Mouse (Mus musculus) hindbrain, postnatal 0 days (tissue): ENCODE results near the gene Acadvl. TPM values are rescaled to one million over a fixed set of nuclear protein-coding genes. Genes with fewer than 3 reads are reported as not detected.

Experiments used
- ATAC-seq: fragments of 200-750 bp; cut with Nextera tagmentation; 2 replicates; pipeline ENCODE4 v1.8.0; 2017; ENCODE audit warnings: mild to moderate bottlenecking, moderate TSS enrichment, moderate library complexity
- DNase-seq: peaks from one replicate; pipeline ENCODE4 v3.0.0-alpha.2; 2015; ENCODE audit warnings: low spot score
- H3K27ac ChIP-seq: fragments of 300-500 bp; sonication (generic); 2 replicates; pipeline ENCODE4 v1.5.1; 2014; ENCODE audit warnings: mild to moderate bottlenecking
- H3K27me3 ChIP-seq: fragments of 300-500 bp; sonication (generic); 2 replicates; pipeline ENCODE4 v1.6.1; 2014; ENCODE audit warnings: low read length, mixed read lengths; ENCODE audit not compliant: insufficient read depth
- H3K36me3 ChIP-seq: fragments of 300-500 bp; sonication (generic); 2 replicates; pipeline ENCODE4 v1.6.1; 2014; ENCODE audit warnings: low read length, mixed read lengths; ENCODE audit not compliant: insufficient read depth
- H3K4me1 ChIP-seq: fragments of 300-500 bp; sonication (generic); 2 replicates; pipeline ENCODE4 v1.6.1; 2014; ENCODE audit warnings: antibody characterized with exemption, low read length, mixed read lengths; ENCODE audit not compliant: insufficient read depth
- H3K4me2 ChIP-seq: fragments of 300-500 bp; sonication (generic); 2 replicates; pipeline ENCODE4 v1.6.1; 2014; ENCODE audit warnings: low read depth, mild to moderate bottlenecking, low read length, moderate library complexity, mixed read lengths
- H3K4me3 ChIP-seq: fragments of 300-500 bp; sonication (generic); 2 replicates; pipeline ENCODE4 v1.5.1; 2014; ENCODE audit warnings: low read length
- H3K9ac ChIP-seq: fragments of 300-500 bp; sonication (generic); replicated peaks from 2 replicates; pipeline ENCODE4 v1.6.1; 2014; ENCODE audit warnings: mild to moderate bottlenecking, low read length, moderate library complexity, mixed read lengths
- H3K9me3 ChIP-seq: fragments of 300-500 bp; sonication (generic); 2 replicates; pipeline ENCODE4 v1.6.1; 2016; ENCODE audit warnings: low read length, mixed read lengths
- CTCF ChIP-seq: IDR thresholded peaks from 2 replicates; pipeline ENCODE4 v1.5.1; 2016; ENCODE audit warnings: antibody characterized with exemption, control low read depth, low read depth
- WGBS: fragments of 180-500 bp; shearing (Covaris S2); extraction: QIAGEN DNeasy Blood & Tissue Kit; methylation state at CpG from one replicate; pipeline ENCODE4 v1.1.7; 2014; 5-methylcytosine and 5-hydroxymethylcytosine counted together
- polyA plus RNA-seq: library from polyadenylated mRNA; unstranded; fragments of >200 nt; fragmentation: Nextera tagmentation; extraction: Ambion mirVana; gene quantifications from 2 replicates; pipeline ENCODE4 v1.2.1, GENCODE M21; 2015
- total RNA-seq: library from RNA; depleted of rRNA; stranded (reverse); fragments of >200 nt; gene quantifications from 2 replicates; pipeline ENCODE4 v1.2.3, GENCODE M21; 2014

The Acadvl gene
- total and polyA plus RNA-seq, 2 experiments from 2014 or later, result 44.4 to 65.2 TPM

DNA sequence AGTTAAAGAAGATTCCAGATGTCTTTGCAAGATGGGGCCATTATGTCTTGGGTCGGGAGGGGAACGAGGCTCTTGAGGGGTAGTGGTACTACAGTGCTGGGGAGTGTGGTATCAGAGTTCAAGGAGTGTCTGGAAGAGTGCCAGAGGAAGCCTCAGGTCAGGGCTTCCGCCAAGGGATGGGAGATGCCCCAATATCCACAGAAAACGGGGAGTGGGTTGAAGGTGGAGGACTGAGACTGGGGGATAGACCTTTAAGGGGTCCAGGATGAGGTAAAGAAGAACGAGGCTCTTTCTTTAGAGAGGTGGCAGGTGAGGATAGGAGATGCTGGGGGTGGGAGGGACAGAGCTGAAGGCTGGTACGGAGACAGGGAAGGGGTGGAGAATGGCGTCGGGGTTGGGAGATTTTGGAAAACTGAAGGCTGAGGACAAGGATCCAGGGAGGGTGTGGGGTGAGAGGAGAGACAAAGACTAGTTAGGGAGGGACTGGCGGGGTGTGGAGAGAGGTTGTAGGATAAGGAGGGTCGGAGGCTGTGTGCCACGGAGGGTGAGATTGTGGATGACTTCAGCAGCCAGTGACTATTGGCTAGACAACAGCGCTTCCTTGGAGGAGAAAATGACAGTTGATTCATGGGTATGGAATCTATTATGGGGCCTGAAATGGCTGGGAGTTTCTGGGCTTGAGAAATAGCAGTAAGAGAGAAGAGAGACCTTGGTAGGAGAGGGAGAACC lies 13.4 kb upstream of the Acadvl start:
- no peaks in the 10 kb centered on the region for H3K27me3 ChIP-seq
- peaks cover 22% of the 10 kb centered on the region for H3K36me3 ChIP-seq
- H3K4me3 ChIP-seq, result peak overlapping the region; percentile 27
- ATAC-seq, result peak; percentile 3; the same call in 1 of the 2 replicates
- H3K4me1 ChIP-seq, result peaks cover 37% of the 10 kb centered on the region
- H3K9me3 ChIP-seq, result no peaks in the 10 kb centered on the region
- H3K9ac ChIP-seq, result peak overlapping the region; percentile 43
- peak overlapping the region; percentile 60 for H3K4me2 ChIP-seq
- no peak for TF ChIP-seq CTCF
- 14% methylated on average over 12 of the region's 12 CpGs for WGBS
- no peak for DNase-seq
- H3K27ac ChIP-seq, result peak overlapping the region; percentile 89

DNA sequence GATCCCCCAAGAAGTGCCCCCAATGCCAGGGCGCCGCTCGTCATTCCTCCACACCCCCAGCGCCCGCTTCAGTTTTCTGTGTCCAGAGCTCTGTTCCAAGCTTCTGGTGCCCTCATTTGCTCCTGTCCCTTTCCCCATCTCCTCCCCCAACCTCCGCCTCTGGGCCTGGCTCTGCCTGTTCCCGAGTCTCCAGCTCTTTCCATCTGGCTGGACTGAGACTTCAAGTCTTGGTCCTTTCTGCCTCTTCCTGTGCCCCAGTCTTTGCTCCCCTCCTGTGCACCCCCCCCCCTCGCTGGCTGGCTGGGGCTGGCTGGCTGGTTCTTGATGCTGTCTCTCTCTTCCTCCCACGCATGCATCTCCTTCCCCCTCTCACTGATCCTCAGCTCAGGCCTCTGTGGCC lies 12.2 kb upstream of the Acadvl start:
- H3K4me1 ChIP-seq, result peaks cover 45% of the 10 kb centered on the region
- WGBS, result 38% methylated on average over 9 of the region's 9 CpGs

DNA sequence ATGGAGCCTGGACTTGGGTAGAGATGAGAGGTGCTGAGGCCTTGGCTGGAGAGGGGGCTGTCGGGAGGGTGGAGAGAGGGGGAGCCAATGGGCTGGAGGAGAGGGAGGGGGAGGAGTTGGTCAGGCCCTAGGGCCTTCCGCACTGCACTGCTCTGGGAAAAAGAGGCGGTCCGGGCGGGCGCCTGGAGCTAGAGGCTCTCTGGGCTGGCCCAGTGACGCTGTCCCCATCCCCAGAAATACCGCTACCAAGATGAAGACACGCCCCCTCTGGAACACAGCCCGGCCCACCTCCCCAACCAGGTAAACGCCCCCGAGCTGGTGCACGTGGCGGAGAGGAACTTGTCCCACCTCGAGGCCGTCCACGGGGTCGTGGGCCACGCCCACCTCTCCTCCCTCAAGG lies 11.5 kb upstream of the Acadvl start:
- H3K4me2 ChIP-seq, result peak overlapping the region; percentile 60
- peak; percentile 69 for DNase-seq
- no peak for TF ChIP-seq CTCF
- 1% methylated on average over 19 of the region's 19 CpGs for WGBS
- H3K4me3 ChIP-seq, result peak overlapping the region; percentile 26
- H3K27ac ChIP-seq, result peak overlapping the region; percentile 89
- peaks cover 49% of the 10 kb centered on the region for H3K4me1 ChIP-seq
- peak overlapping the region; percentile 28 for H3K9ac ChIP-seq
- H3K36me3 ChIP-seq, result peaks cover 8% of the 10 kb centered on the region
- ATAC-seq, result peak; percentile 8; the same call in 1 of the 2 replicates
- no peaks in the 10 kb centered on the region for H3K9me3 ChIP-seq
- H3K27me3 ChIP-seq, result no peaks in the 10 kb centered on the region

More for the DNA sequence above, 12.2 kb upstream of the Acadvl start:
- no peaks in the 10 kb centered on the region for H3K27me3 ChIP-seq
- H3K4me3 ChIP-seq, result no peak overlapping the region
- peak overlapping the region; percentile 35; the same call in 1 of the 2 replicates for H3K9ac ChIP-seq
- peaks cover 14% of the 10 kb centered on the region for H3K36me3 ChIP-seq
- peak; percentile 20 for DNase-seq
- no peak for TF ChIP-seq CTCF
- H3K4me2 ChIP-seq, result peak overlapping the region; percentile 60
- peak overlapping the region; percentile 89 for H3K27ac ChIP-seq
- H3K9me3 ChIP-seq, result no peaks in the 10 kb centered on the region
- ATAC-seq, result no peak

DNA sequence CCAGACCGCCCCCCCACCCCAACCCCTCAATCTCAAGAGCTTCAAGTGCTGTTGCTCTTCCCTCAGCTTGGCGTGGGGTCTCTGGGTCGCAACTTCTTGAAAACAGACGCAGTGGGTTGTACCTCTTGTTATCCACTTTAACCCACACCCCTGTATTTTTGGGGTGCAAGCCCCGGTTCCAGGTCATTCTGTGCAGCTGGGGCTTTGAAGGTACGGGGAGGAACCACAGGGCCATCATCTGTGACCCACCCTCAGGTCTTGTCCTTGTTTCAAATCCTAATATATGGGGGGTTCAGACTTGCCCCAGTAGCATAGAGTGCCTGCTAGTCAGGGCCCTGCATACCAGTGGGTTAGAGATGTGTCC lies 8.9 kb upstream of the Acadvl start:
- WGBS, result 16% methylated on average over 6 of the region's 6 CpGs
- Histone ChIP-seq H3K9ac (peak overlapping the region; percentile 51), H3K4me2 (peak overlapping the region; percentile 65), H3K9me3 (no peaks in the 10 kb centered on the region), H3K4me1 (peaks cover 51% of the 10 kb centered on the region), H3K27me3 (no peaks in the 10 kb centered on the region), H3K36me3 (no peaks in the 10 kb centered on the region), H3K4me3 (peak overlapping the region; percentile 36), H3K27ac (peak overlapping the region; percentile 54)
- ATAC-seq (no peak), DNase-seq (no peak)
- TF ChIP-seq CTCF, result no peak

DNA sequence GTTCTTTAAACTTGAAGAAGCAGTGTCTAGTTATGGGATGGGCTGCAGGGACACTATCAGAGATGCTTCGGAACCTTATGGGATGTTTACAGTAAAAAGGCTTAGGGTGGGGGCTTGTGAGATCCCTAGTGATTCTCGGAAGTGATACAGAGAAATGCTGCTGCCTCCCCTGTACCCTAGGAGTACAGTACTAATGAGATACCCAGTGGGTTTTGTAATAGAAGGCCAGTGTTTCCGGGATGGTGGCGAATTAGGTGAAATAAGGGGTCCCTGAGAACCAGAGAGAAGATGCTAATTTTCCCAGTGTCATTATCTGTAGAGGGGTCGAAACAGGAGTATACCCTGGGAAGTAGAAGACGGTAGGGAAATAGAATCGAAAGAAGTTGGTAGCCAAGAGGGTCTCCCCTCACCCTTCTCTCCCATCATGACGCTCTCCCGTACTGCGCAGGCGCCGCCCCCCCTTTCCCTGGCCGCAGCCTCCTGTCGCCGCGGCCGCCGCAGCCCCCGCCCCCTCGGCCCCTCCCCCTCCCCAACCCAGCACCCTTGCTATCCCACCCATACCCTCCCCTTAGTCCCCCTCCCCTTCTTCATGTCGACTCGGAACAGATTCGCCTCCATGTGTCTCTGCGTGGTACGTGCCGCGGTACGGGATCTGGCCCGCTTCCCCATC lies 8.4 kb upstream of the Acadvl start:
- peak overlapping the region; percentile 36 for H3K4me3 ChIP-seq
- H3K9me3 ChIP-seq, result no peaks in the 10 kb centered on the region
- peak; percentile 75 for DNase-seq
- H3K27ac ChIP-seq, result peak overlapping the region; percentile 54
- no peak for ATAC-seq
- H3K4me1 ChIP-seq, result peaks cover 52% of the 10 kb centered on the region
- TF ChIP-seq CTCF, result no peak
- 4% methylated on average over 16 of the region's 29 CpGs for WGBS
- H3K9ac ChIP-seq, result peak overlapping the region; percentile 51
- no peaks in the 10 kb centered on the region for H3K36me3 ChIP-seq
- H3K27me3 ChIP-seq, result no peaks in the 10 kb centered on the region
- H3K4me2 ChIP-seq, result peak overlapping the region; percentile 65

DNA sequence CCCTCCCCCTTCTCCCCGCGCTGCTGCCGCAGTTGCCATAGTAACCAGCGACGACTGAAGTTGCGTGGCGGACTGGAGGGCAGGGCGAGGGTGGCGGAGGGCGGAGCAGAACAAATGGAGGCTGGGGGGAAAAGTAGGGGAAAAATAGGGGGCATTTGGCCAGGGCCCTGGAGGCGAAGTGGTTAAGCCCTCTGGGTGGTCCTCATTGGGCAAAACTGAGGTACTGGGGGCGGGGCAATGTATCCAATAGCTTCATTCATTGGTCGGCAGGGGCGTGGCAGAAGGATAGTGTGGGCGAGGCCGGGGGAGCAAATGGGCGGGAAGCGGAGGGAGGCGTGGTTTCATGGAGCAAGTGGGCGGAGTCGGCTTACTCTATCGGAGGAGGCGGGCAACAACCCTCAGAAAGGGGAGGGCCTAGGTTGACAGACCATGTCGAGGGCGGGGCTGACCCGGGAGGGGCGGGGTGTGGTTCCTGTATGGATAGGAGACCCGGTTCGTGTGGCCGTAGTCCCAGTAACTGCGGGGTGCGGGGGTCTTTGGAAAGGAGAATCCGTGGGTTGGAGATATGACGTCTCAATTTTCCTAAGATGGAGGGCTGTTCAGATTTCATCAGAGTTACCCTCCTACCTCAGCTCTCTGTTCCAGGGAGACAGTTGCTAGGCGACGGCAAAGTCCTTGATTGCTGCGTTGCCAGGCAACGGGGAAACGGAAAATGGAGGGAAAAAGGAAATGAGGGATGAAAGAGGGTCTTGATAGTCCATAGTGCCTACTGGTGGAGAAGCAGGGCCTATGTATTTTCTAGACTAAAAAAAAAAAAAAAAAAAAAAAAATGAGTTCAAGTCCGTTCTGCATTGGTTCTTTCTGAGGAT lies 6.3 kb upstream of the Acadvl start:
- peak; percentile 90 for ATAC-seq
- Histone ChIP-seq H3K27me3 (no peaks in the 10 kb centered on the region), H3K9ac (peak overlapping the region; percentile 34), H3K4me3 (peak overlapping the region; percentile 80), H3K36me3 (no peaks in the 10 kb centered on the region), H3K4me2 (peak overlapping the region; percentile 90), H3K4me1 (peaks cover 47% of the 10 kb centered on the region), H3K9me3 (no peaks in the 10 kb centered on the region), H3K27ac (peak overlapping the region; percentile 95)
- DNase-seq, result peak; percentile 100
- under 1% methylated on average over 40 of the region's 40 CpGs for WGBS
- TF ChIP-seq CTCF, result peak; percentile 48
